Mouse (Mus musculus) neutrophil, adult 5-6 weeks (primary cell): ENCODE data around the gene Fus. TPM values are rescaled to one million over a fixed set of nuclear protein-coding genes. Genes with fewer than 3 reads are reported as not detected.

ENCODE experiments used
- ATAC-seq: fragments of 151-379, 151-347 bp; 2 replicates; pipeline ENCODE4 v1.8.0; 2017; ENCODE audit warnings: mild to moderate bottlenecking, moderate TSS enrichment; ENCODE audit not compliant: insufficient number of reproducible peaks, poor library complexity, low FRiP score, severe bottlenecking; ENCODE audit errors: extremely low read depth
- total RNA-seq: library from RNA; stranded (forward); fragments of 200-1000 nt; gene quantifications from 2 replicates; pipeline ENCODE4 v1.2.3, GENCODE M21; 2017

Fus gene
- total RNA-seq, 1 experiment from 2014 or later = 134 TPM

DNA sequence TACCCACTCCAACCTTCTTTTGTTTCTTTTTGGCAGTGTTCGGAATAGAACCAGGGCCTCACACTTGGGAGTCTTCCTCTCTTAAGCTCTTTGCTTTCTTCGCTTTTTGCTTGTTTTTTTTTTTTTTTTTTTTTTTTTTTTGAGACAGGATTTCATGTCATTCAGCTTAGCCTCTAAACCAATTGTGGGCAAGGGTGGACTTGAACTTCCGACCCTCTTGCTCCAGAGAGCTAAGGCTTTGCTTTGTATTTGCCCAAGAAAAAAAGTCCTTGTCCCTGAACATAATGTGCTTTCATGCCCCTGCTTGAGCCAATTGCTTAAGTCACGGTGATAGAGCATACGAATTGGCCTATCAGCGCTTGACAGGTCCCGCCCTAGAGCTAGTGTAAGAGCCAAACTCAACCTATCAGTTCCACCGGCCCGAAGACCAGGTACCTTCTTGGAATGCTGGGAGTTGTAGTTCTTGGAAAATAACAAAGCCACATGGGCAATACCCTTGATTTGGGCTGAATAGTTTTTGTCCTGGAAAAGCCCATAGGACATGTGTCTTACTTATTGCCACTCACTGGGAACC, 64.2 kb downstream of the Fus start:
- ATAC-seq = no peak

GRCm38 (mm10) chr7:128032290-128032988, 65.2 kb downstream of the Fus start:
- ATAC-seq = no peak

GRCm38 (mm10) chr7:128032989-128033293, 65.7 kb downstream of the Fus start:
- no peak for ATAC-seq

DNA sequence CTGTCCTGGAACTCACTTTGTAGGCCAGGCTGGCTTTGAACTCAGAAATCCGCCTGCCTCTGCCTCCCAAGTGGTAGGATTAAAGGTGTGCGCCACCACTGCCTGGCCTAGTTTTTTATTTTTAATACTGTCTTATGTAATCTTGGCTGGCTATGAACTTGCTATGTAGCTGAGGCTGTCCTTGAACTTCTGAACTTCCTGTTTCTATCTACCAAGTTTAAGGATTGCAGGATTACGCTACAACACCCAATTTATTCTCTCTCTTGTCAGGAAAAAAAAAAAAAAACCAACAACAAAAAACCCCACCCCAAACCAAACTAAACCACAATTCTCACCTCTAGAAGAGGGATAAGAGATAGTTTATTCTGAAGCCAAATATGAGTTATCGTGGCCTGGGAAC, 66.4 kb downstream of the Fus start:
- no peak for ATAC-seq

Other genes with a start within 250 kb of the Fus start
- gene Ctf2, start 235.3 kb upstream of the Fus start, total RNA-seq = not detected in 2 replicates
- 9.0 and 9.2 TPM in 2 replicates for gene Fbxl19, start 222.9 kb upstream of the Fus start, total RNA-seq
- gene Orai3, start 197.6 kb upstream of the Fus start, total RNA-seq = 35.7 and 42.8 TPM in 2 replicates
- 14.4 and 16.7 TPM in 2 replicates for gene Setd1a, start 190.8 kb upstream of the Fus start, total RNA-seq
- gene Gm49388, start 181.8 kb upstream of the Fus start, total RNA-seq = 3.3 and 3.5 TPM in 2 replicates
- gene Hsd3b7, start 166.9 kb upstream of the Fus start, total RNA-seq = 4.4 and 4.5 TPM in 2 replicates
- gene Stx4a, start 143.2 kb upstream of the Fus start, total RNA-seq = 93.0 and 99.9 TPM in 2 replicates
- gene Stx1b, start 142.9 kb upstream of the Fus start, total RNA-seq = not detected in 2 replicates
- 93.1 and 93.5 TPM in 2 replicates for gene Zfp646, start 91.2 kb upstream of the Fus start, total RNA-seq
- gene Zfp668, start 90.6 kb upstream of the Fus start, total RNA-seq = 6.2 and 12.5 TPM in 2 replicates
- not detected in 2 replicates for gene Prss53, start 76.5 kb upstream of the Fus start, total RNA-seq
- gene Gm21974, start 72.0 kb upstream of the Fus start, total RNA-seq = not detected in 2 replicates
- 4.8 and 8.5 TPM in 2 replicates for gene Vkorc1, start 71.8 kb upstream of the Fus start, total RNA-seq
- gene Bckdk, start 63.4 kb upstream of the Fus start, total RNA-seq = 9.6 and 11.6 TPM in 2 replicates
- gene Kat8, start 54.9 kb upstream of the Fus start, total RNA-seq = 50.2 and 71.2 TPM in 2 replicates
- gene Prss8, start 37.4 kb upstream of the Fus start, total RNA-seq = 0.25 and 1.3 TPM in 2 replicates
- gene Prss36, start 20.7 kb upstream of the Fus start, total RNA-seq = 1.2 and 2.0 TPM in 2 replicates
- gene Pycard, start 26.4 kb downstream of the Fus start, total RNA-seq = 10.5 and 16.2 TPM in 2 replicates
- gene Trim72, start 36.5 kb downstream of the Fus start, total RNA-seq = 0.70 and 0.86 TPM in 2 replicates
- 339 and 346 TPM in 2 replicates for gene Itgam, start 95.2 kb downstream of the Fus start, total RNA-seq
- gene Gm49368, start 95.2 kb downstream of the Fus start, total RNA-seq = 23.6 and 30.6 TPM in 2 replicates
- 44.3 and 62.5 TPM in 2 replicates for gene Itgax, start 162.1 kb downstream of the Fus start, total RNA-seq
- 0.12 and 1.8 TPM in 2 replicates for gene Itgad, start 186.9 kb downstream of the Fus start, total RNA-seq
- not detected in 2 replicates for gene Cox6a2, start 238.9 kb downstream of the Fus start, total RNA-seq